Mouse (Mus musculus) MEL (cell line): ENCODE measurements at regions not wholly inside any gene's neighbourhood (a gene's known extent, or its start where the extent isn't known, plus 50 kb on each side); places are given as distances from the start of the nearest gene placed in this dataset.

Experiments
- DNase-seq: peaks from one replicate; pipeline ENCODE4 v3.0.0; 2011; ENCODE audit warnings: low read depth, low spot score
- H3K27ac ChIP-seq: 2 replicates; pipeline ENCODE4 v1.5.1; 2012; ENCODE audit warnings: low read depth, mild to moderate bottlenecking, control low read depth, low read length, moderate library complexity; ENCODE audit not compliant: control insufficient read depth
- H3K27me3 ChIP-seq, 2 experiments: fragments of 150-350 bp in 1 of 2; sonication (generic) in 1 of 2; 2 replicates each; pipeline ENCODE4 v1.6.1; 2012; ENCODE audit warnings: low read length in 2 of 2, mild to moderate bottlenecking in 2 of 2, improper control_type of control experiment in 1 of 2, moderate library complexity in 1 of 2; ENCODE audit not compliant: insufficient read depth in 2 of 2, control insufficient read depth in 1 of 2
- H3K36me3 ChIP-seq, 2 experiments: 2 replicates each; pipeline ENCODE4 v1.6.1; 2012 to 2014; ENCODE audit warnings: low read length in 2 of 2, improper control_type of control experiment in 1 of 2, inconsistent platforms in 1 of 2, mild to moderate bottlenecking in 1 of 2; ENCODE audit not compliant: insufficient read depth in 2 of 2, control insufficient read depth in 1 of 2
- H3K4me1 ChIP-seq, 2 experiments: fragments of 150-350 bp in 1 of 2; sonication (generic) in 1 of 2; 2 replicates each; pipeline ENCODE4 v1.6.1; 2012; ENCODE audit warnings: low read length in 2 of 2, improper control_type of control experiment in 1 of 2, mild to moderate bottlenecking in 1 of 2; ENCODE audit not compliant: insufficient read depth in 2 of 2, control insufficient read depth in 1 of 2
- H3K4me3 ChIP-seq, 2 experiments: fragments of 150-350 bp in 1 of 2; sonication (generic) in 1 of 2; 2 replicates each; pipeline ENCODE4 v1.5.1; 2012; ENCODE audit warnings: low read depth in 2 of 2, low read length in 2 of 2, mild to moderate bottlenecking in 2 of 2, moderate library complexity in 2 of 2, control low read depth in 1 of 2, improper control_type of control experiment in 1 of 2; ENCODE audit not compliant: control insufficient read depth in 1 of 2, insufficient read depth in 1 of 2
- H3K79me2 ChIP-seq: 2 replicates; pipeline ENCODE4 v1.6.1; 2012; ENCODE audit warnings: mild to moderate bottlenecking, low read length, moderate library complexity; ENCODE audit not compliant: control insufficient read depth, poor library complexity, insufficient read depth
- H3K9ac ChIP-seq: 2 replicates; pipeline ENCODE4 v1.6.1; 2012; ENCODE audit warnings: low read depth, mild to moderate bottlenecking, control low read depth, low read length, moderate library complexity; ENCODE audit not compliant: control insufficient read depth, poor library complexity, severe bottlenecking
- H3K9me3 ChIP-seq: fragments of 150-350 bp; sonication (generic); replicated peaks from 2 replicates; pipeline ENCODE4 v1.6.1; 2012; ENCODE audit warnings: mild to moderate bottlenecking, low read length, improper control_type of control experiment, moderate library complexity; ENCODE audit not compliant: insufficient read depth
- BHLHE40 ChIP-seq: IDR thresholded peaks from 2 replicates; pipeline ENCODE4 v1.6.1; 2012; ENCODE audit warnings: low read depth, mild to moderate bottlenecking, inconsistent platforms, low read length, improper control_type of control experiment, borderline replicate concordance
- CHD1 ChIP-seq: IDR thresholded peaks from 2 replicates; pipeline ENCODE4 v1.6.1; 2012; ENCODE audit warnings: low read depth, mild to moderate bottlenecking, inconsistent platforms, low read length, improper control_type of control experiment
- CTCF ChIP-seq, 3 experiments: IDR thresholded peaks in 2 of 3; conservative IDR thresholded peaks in 1 of 3; 2 replicates each; pipeline ENCODE4 v1.5.1; 2011 to 2012; ENCODE audit warnings: low read length in 3 of 3, low read depth in 2 of 3, mild to moderate bottlenecking in 2 of 3, improper control_type of control experiment in 1 of 3, inconsistent platforms in 1 of 3, mixed read lengths in 1 of 3, moderate library complexity in 1 of 3; ENCODE audit not compliant: control insufficient read depth in 1 of 3, insufficient read depth in 1 of 3, poor library complexity in 1 of 3, severe bottlenecking in 1 of 3
- E2F4 ChIP-seq: IDR thresholded peaks from 2 replicates; pipeline ENCODE4 v1.6.1; 2011; ENCODE audit warnings: low read depth, low read length, improper control_type of control experiment, borderline replicate concordance
- ETS1 ChIP-seq: IDR thresholded peaks from 2 replicates; pipeline ENCODE4 v1.6.1; 2012; ENCODE audit warnings: low read depth, mild to moderate bottlenecking, inconsistent platforms, low read length, improper control_type of control experiment, moderate library complexity
- GATA1 ChIP-seq: IDR thresholded peaks from 2 replicates; pipeline ENCODE4 v1.6.1; 2011; ENCODE audit warnings: low read depth, low read length, improper control_type of control experiment
- HCFC1 ChIP-seq: IDR thresholded peaks from 2 replicates; pipeline ENCODE4 v1.6.1; 2012; ENCODE audit warnings: low read depth, mild to moderate bottlenecking, inconsistent platforms, low read length, improper control_type of control experiment, moderate library complexity
- KAT2A ChIP-seq: conservative IDR thresholded peaks from 2 replicates; pipeline ENCODE4 v1.6.1; 2012; ENCODE audit warnings: low read depth, low read length, improper control_type of control experiment, inconsistent platforms
- MAFK ChIP-seq: IDR thresholded peaks from 2 replicates; pipeline ENCODE4 v1.6.1; 2011; ENCODE audit warnings: low read depth, mild to moderate bottlenecking, low read length, improper control_type of control experiment, borderline replicate concordance
- MAZ ChIP-seq: IDR thresholded peaks from 2 replicates; pipeline ENCODE4 v1.6.1; 2012; ENCODE audit warnings: low read depth, mild to moderate bottlenecking, inconsistent platforms, low read length, improper control_type of control experiment
- MEF2A ChIP-seq: IDR thresholded peaks from 2 replicates; pipeline ENCODE4 v1.6.1; 2014; ENCODE audit warnings: low read depth, mild to moderate bottlenecking, inconsistent platforms, low read length, improper control_type of control experiment; ENCODE audit not compliant: poor library complexity, insufficient replicate concordance, severe bottlenecking; ENCODE audit errors: extremely low read depth
- MXI1 ChIP-seq: IDR thresholded peaks from 2 replicates; pipeline ENCODE4 v1.6.1; 2011; ENCODE audit warnings: mild to moderate bottlenecking, low read depth, low read length, improper control_type of control experiment
- MYC ChIP-seq: IDR thresholded peaks from 2 replicates; pipeline ENCODE4 v1.6.1; 2011; ENCODE audit warnings: low read depth, mild to moderate bottlenecking, low read length, improper control_type of control experiment, moderate library complexity
- NELFE ChIP-seq: IDR thresholded peaks from 2 replicates; pipeline ENCODE4 v1.6.1; 2011; ENCODE audit warnings: low read depth, low read length, improper control_type of control experiment
- NRF1 ChIP-seq: IDR thresholded peaks from 2 replicates; pipeline ENCODE4 v1.6.1; 2014; ENCODE audit warnings: low read depth, mild to moderate bottlenecking, inconsistent platforms, low read length, improper control_type of control experiment, moderate library complexity; ENCODE audit not compliant: poor library complexity, insufficient read depth, severe bottlenecking
- POLR2A ChIP-seq, 2 experiments: IDR thresholded peaks; 2 replicates each; pipeline ENCODE4 v1.6.1; 2011 to 2012; ENCODE audit warnings: low read length in 2 of 2, mild to moderate bottlenecking in 2 of 2, control low read depth in 1 of 2, improper control_type of control experiment in 1 of 2, low read depth in 1 of 2, moderate library complexity in 1 of 2; ENCODE audit not compliant: control insufficient read depth in 1 of 2, insufficient read depth in 1 of 2, poor library complexity in 1 of 2
- POLR2AphosphoS2 ChIP-seq: IDR thresholded peaks from 2 replicates; pipeline ENCODE4 v1.6.1; 2011; ENCODE audit warnings: low read length, improper control_type of control experiment
- RCOR1 ChIP-seq: IDR thresholded peaks from 2 replicates; pipeline ENCODE4 v1.6.1; 2012; ENCODE audit warnings: low read depth, mild to moderate bottlenecking, inconsistent platforms, low read length, improper control_type of control experiment
- SIN3A ChIP-seq: IDR thresholded peaks from 2 replicates; pipeline ENCODE4 v1.6.1; 2012; ENCODE audit warnings: low read length, improper control_type of control experiment, inconsistent platforms
- SMC3 ChIP-seq: IDR thresholded peaks from 2 replicates; pipeline ENCODE4 v1.6.1; 2011; ENCODE audit warnings: low read depth, low read length, improper control_type of control experiment
- TBP ChIP-seq: IDR thresholded peaks from 2 replicates; pipeline ENCODE4 v1.8.0; 2011; ENCODE audit warnings: low read depth, low read length, improper control_type of control experiment
- UBTF ChIP-seq: IDR thresholded peaks from 2 replicates; pipeline ENCODE4 v1.6.1; 2012; ENCODE audit warnings: low read depth, mild to moderate bottlenecking, inconsistent platforms, low read length, improper control_type of control experiment, moderate library complexity, borderline replicate concordance; ENCODE audit not compliant: insufficient read depth
- USF1 ChIP-seq: IDR thresholded peaks from 2 replicates; pipeline ENCODE4 v1.6.1; 2014; ENCODE audit warnings: low read depth, mild to moderate bottlenecking, inconsistent platforms, low read length, improper control_type of control experiment, moderate library complexity
- ZC3H11A ChIP-seq: IDR thresholded peaks from 2 replicates; pipeline ENCODE4 v1.6.1; 2012; ENCODE audit warnings: low read depth, mild to moderate bottlenecking, inconsistent platforms, low read length, improper control_type of control experiment
- ZKSCAN1 ChIP-seq: IDR thresholded peaks from 2 replicates; pipeline ENCODE4 v1.6.1; 2012; ENCODE audit warnings: low read depth, mild to moderate bottlenecking, inconsistent platforms, low read length, improper control_type of control experiment, moderate library complexity
- ZMIZ1 ChIP-seq: IDR thresholded peaks from 2 replicates; pipeline ENCODE4 v1.6.1; 2012; ENCODE audit warnings: low read depth, mild to moderate bottlenecking, inconsistent platforms, low read length, improper control_type of control experiment, moderate library complexity

- Histone ChIP-seq H3K9ac (no peak overlapping the region), H3K4me1 (no peaks in the 10 kb centered on the region), H3K4me3 (no peak overlapping the region), H3K27ac (no peak overlapping the region), H3K27me3 (no peaks in the 10 kb centered on the region), H3K9me3 (no peaks in the 10 kb centered on the region), H3K36me3 (no peaks in the 10 kb centered on the region), H3K79me2 (no peaks in the 10 kb centered on the region)
- no peak for DNase-seq
- TF ChIP-seq USF1 (no peak), MAZ (no peak), HCFC1 (no peak), MXI1 (no peak), KAT2A (no peak), MEF2A (no peak), SIN3A (no peak), ZKSCAN1 (no peak), CHD1 (no peak), NRF1 (no peak), MYC (no peak), UBTF (no peak), ZMIZ1 (no peak), SMC3 (no peak), E2F4 (no peak), POLR2A (IDR thresholded peaks at IDR 0.05; ENCODE audit: control insufficient read depth in 1 of 2, insufficient read depth in 1 of 2, low read depth in 1 of 2, low read length in 2 of 2, poor library complexity in 1 of 2) (no peak), ZC3H11A (no peak), CTCF (IDR thresholded peaks at IDR 0.05 in 2 of 3, conservative IDR thresholded peaks at IDR 0.05 in 1 of 3; ENCODE audit: control insufficient read depth in 1 of 3, insufficient read depth in 1 of 3, low read depth in 2 of 3, low read length in 3 of 3, poor library complexity in 1 of 3, severe bottlenecking in 1 of 3) (no peak), RCOR1 (no peak)
These were observed 309.8 kb downstream of the Cmpk2 start for GRCm38 (mm10) chr12:26778796-26779195.

DNA sequence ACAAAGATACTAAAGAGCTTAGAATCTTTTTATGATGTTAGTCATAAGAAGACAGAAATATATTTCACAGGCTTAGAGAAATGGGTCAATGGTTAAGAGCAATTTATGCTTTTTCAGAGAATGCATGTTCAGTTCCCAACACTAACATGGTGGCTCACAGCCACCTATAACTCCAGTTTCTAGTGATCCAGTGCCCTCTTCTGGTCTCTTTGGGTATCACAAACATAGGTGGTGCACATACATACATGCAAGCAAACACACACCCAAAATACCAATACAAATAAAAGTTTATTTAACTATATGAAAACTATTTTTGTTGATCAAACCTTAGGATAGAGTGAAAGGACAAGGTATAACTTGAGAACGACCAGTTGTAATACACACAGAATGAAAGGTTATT, 308.0 kb downstream of the Cmpk2 start:
- Histone ChIP-seq H3K36me3 (no peaks in the 10 kb centered on the region), H3K4me1 (no peaks in the 10 kb centered on the region), H3K27ac (no peak overlapping the region), H3K9me3 (no peaks in the 10 kb centered on the region)
- TF ChIP-seq MYC (no peak), TBP (no peak), MAFK (no peak), GATA1 (no peak), CHD1 (no peak), SMC3 (no peak), HCFC1 (no peak), POLR2AphosphoS2 (no peak), BHLHE40 (no peak), ZMIZ1 (no peak), NELFE (no peak), SIN3A (no peak), ETS1 (no peak)
- TF ChIP-seq, all 39 proteins: peak for 0
- no peaks in the 10 kb centered on the region for H3K79me2 ChIP-seq
- DNase-seq = no peak
- H3K27me3 ChIP-seq = no peaks in the 10 kb centered on the region
- H3K9ac ChIP-seq = no peak overlapping the region
- no peak overlapping the region for H3K4me3 ChIP-seq
